Mouse (Mus musculus) Patski (cell line): Measurements from ENCODE around the gene H2afy. TPM values are rescaled to one million over a fixed set of nuclear protein-coding genes. Genes with fewer than 3 reads are reported as not detected.

Source experiments
- ATAC-seq: fragments of 100-300 bp; one replicate; pipeline ENCODE4 v1.8.0; 2021
- CTCF ChIA-PET: fragments of 350-600 bp; sonication (Branson Sonifier 250); formaldehyde crosslinking; loops from one replicate; lab custom pipeline; 2022; ENCODE audit warnings: inconsistent platforms; lab: Charles Lee
- POLR2A ChIA-PET: fragments of 350-600 bp; sonication (Branson Sonifier 250); formaldehyde crosslinking; loops from one replicate; lab custom pipeline; 2022; ENCODE audit warnings: antibody characterized with exemption, inconsistent platforms; lab: Charles Lee
- DNase-seq: peaks from one replicate; pipeline ENCODE4 v3.0.0-alpha.2; 2011; ENCODE audit warnings: low read depth, low spot score
- H3K27me3 ChIP-seq: fragments of 371-371 bp; one replicate; pipeline ENCODE4 v1.5.1; 2021
- CTCF ChIP-seq: fragments of 100-300 bp; IDR thresholded peaks from one replicate; pipeline ENCODE4 v1.5.1; 2021
- in situ Hi-C: fragments of 300-500 bp; cut with MboI; formaldehyde crosslinking; loops from 3 replicates; pipeline ENCODE4 v1.11.1; 2018; ENCODE audit warnings: low pct_unique_long_range_greater_than_20kb, mixed read lengths
- polyA plus RNA-seq: library from polyadenylated mRNA; unstranded; gene quantifications from one replicate; pipeline ENCODE4 v1.2.3, GENCODE M21; 2021

The H2afy gene
- polyA plus RNA-seq, 1 experiment from 2014 or later: 185 TPM

- DNase-seq: no peak
- no peaks in the 10 kb centered on the region for H3K27me3 ChIP-seq
- ATAC-seq: no peak
- ChIA-PET POLR2A (no interaction called here), CTCF (no interaction called here)
- TF ChIP-seq CTCF: no peak
- in situ Hi-C loops: no loop called here
These were observed 57.4 kb downstream of the H2afy start for GRCm38 (mm10) chr13:56078724-56079262.

- POLR2A ChIA-PET: no interaction called here
- ATAC-seq (no peak), DNase-seq (no peak)
- CTCF ChIA-PET: no interaction called here
- no peaks in the 10 kb centered on the region for H3K27me3 ChIP-seq
- in situ Hi-C loops: no loop called here
- TF ChIP-seq CTCF: no peak
These were observed 60.2 kb downstream of the H2afy start for GRCm38 (mm10) chr13:56075930-56076329.

GRCm38 (mm10) chr13:56073186-56073585 lies 63.0 kb downstream of the H2afy start:
- H3K27me3 ChIP-seq: no peaks in the 10 kb centered on the region
- ChIA-PET POLR2A (no interaction called here), CTCF (no interaction called here)
- TF ChIP-seq CTCF: no peak
- in situ Hi-C loops: no loop called here
- no peak for ATAC-seq
- DNase-seq: no peak

- ATAC-seq (no peak), DNase-seq (no peak)
- in situ Hi-C loops: no loop called here
- POLR2A ChIA-PET: interaction anchor here (0.7 kb wide), 1 partner anchor 549 kb away, joined by 5 read pairs; no protein-coding TSS in a partner anchor
- TF ChIP-seq CTCF: no peak
- no peaks in the 10 kb centered on the region for H3K27me3 ChIP-seq
- CTCF ChIA-PET: no interaction called here
These were observed 63.9 kb downstream of the H2afy start for GRCm38 (mm10) chr13:56072268-56072607.

- TF ChIP-seq CTCF: no peak
- POLR2A ChIA-PET: interaction anchor here (0.7 kb wide), 1 partner anchor 549 kb away, joined by 5 read pairs; no protein-coding TSS in a partner anchor
- no peaks in the 10 kb centered on the region for H3K27me3 ChIP-seq
- ATAC-seq: no peak
- in situ Hi-C loops: no loop called here
- DNase-seq: no peak
- CTCF ChIA-PET: no interaction called here
These were observed 64.4 kb downstream of the H2afy start for GRCm38 (mm10) chr13:56071586-56072267.

GRCm38 (mm10) chr13:56069643-56070042 lies 66.5 kb downstream of the H2afy start:
- DNase-seq (no peak), ATAC-seq (no peak)
- CTCF ChIA-PET: no interaction called here
- POLR2A ChIA-PET: no interaction called here
- in situ Hi-C loops: no loop called here
- no peak for TF ChIP-seq CTCF
- H3K27me3 ChIP-seq: no peaks in the 10 kb centered on the region

- ChIA-PET CTCF (no interaction called here), POLR2A (no interaction called here)
- TF ChIP-seq CTCF: no peak
- no peak for DNase-seq
- no peak for ATAC-seq
- H3K27me3 ChIP-seq: no peaks in the 10 kb centered on the region
- in situ Hi-C loops: no loop called here
These were observed 67.6 kb downstream of the H2afy start for GRCm38 (mm10) chr13:56068517-56068916.

- CTCF ChIA-PET: no interaction called here
- H3K27me3 ChIP-seq: no peaks in the 10 kb centered on the region
- in situ Hi-C loops: no loop called here
- POLR2A ChIA-PET: no interaction called here
- no peak for DNase-seq
- TF ChIP-seq CTCF: no peak
- no peak for ATAC-seq
These were observed 69.3 kb downstream of the H2afy start for GRCm38 (mm10) chr13:56066904-56067303.

- no peaks in the 10 kb centered on the region for H3K27me3 ChIP-seq
- in situ Hi-C loops: no loop called here
- no peak for TF ChIP-seq CTCF
- DNase-seq (no peak), ATAC-seq (no peak)
- POLR2A ChIA-PET: no interaction called here
- CTCF ChIA-PET: no interaction called here
These were observed 70.0 kb downstream of the H2afy start for GRCm38 (mm10) chr13:56066152-56066551.

GRCm38 (mm10) chr13:56057761-56058160 lies 78.4 kb downstream of the H2afy start:
- DNase-seq (no peak), ATAC-seq (no peak)
- no peaks in the 10 kb centered on the region for H3K27me3 ChIP-seq
- POLR2A ChIA-PET: no interaction called here
- no peak for TF ChIP-seq CTCF
- in situ Hi-C loops: no loop called here
- CTCF ChIA-PET: interaction anchor here (0.7 kb wide), 1 partner anchor 8 kb away, joined by 3 read pairs; no protein-coding TSS in a partner anchor

- ChIA-PET POLR2A (no interaction called here), CTCF (no interaction called here)
- ATAC-seq (no peak), DNase-seq (no peak)
- in situ Hi-C loops: no loop called here
- no peaks in the 10 kb centered on the region for H3K27me3 ChIP-seq
- TF ChIP-seq CTCF: no peak
These were observed 80.4 kb downstream of the H2afy start for GRCm38 (mm10) chr13:56055720-56056119.
